Mouse (Mus musculus): Measurements from ENCODE around the gene Sept8.

Sept8 gene

DNA sequence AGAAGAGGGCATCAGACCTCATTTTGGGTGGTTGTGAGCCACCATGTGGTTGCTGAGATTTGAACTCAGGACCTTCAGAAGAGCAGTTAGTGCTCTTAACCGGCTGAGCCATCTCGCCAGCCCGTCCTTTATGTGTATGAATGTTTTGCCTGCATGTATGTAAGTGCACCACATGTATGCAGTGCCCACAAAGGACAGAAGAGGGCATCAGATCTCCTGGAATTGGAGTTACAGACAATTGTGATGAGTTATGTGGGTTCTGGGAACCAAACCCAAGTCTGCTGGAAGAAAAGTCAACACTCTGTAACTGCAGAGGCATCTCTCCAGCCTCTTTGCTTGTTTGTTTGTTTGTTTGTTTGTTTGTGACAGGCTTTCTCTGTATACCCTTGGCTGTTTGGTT lies 61.5 kb downstream of the Sept8 start:
- no peak for DNase-seq (ENCODE audit: low read depth, low spot score)

DNA sequence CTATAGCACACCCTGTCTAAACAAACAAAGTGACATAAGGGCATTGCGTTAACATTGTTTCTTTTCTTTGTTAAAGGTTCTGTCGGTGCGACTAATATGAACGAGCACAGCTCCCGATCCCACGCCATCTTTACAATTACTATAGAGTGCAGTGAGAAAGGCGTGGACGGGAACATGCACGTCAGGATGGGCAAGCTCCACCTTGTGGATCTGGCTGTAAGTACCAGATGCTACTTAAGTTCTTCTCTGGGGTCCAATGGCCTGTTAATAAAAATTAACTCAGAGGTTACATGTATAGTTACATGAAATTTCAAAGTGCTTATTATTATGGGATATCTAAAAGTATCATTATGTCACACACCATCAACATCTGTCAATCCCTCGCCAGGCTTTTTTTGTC lies 64.1 kb downstream of the Sept8 start:
- no peak for DNase-seq (ENCODE audit: low read depth, low spot score)

DNA sequence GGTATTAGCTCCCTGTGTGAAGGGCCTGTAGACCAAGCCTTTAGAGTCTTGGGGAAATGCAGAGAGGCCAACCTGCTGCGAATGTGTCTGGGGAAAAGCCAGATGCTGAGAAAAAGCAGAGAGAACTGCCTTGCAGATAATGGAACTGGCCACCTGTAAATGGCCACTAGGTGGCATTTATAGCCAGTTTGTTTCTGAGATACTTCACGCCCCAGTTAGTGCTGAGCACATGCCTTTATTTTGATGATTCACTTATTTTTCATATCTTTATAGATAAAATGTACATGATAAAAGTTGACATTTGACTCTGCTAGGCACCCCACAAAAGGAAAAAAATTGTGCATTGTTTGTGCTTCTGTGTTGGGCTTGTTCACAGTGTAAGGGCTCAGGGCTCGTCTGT lies 65.8 kb downstream of the Sept8 start:
- DNase-seq (ENCODE audit: low read depth, low spot score): peak; percentile 48

DNA sequence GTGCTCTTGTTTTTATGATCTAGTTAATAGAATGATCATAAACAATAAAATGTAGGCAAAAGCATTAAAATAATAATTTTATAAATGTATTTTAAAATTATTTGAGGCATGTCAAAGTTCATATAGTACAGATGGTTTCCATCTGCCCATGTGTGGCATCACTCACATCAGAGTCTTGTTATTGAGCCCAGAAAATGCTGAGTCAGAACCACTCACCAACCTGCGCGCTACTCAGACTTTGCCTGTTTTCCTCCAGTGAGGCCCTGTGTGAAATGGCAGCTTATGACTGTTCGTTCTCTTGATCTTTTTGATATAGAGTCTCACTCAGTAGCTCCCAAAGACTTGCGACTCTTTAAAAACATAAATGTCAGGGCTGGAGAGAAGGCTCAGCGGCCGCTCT lies 66.5 kb downstream of the Sept8 start:
- no peak for DNase-seq (ENCODE audit: low read depth, low spot score)

DNA sequence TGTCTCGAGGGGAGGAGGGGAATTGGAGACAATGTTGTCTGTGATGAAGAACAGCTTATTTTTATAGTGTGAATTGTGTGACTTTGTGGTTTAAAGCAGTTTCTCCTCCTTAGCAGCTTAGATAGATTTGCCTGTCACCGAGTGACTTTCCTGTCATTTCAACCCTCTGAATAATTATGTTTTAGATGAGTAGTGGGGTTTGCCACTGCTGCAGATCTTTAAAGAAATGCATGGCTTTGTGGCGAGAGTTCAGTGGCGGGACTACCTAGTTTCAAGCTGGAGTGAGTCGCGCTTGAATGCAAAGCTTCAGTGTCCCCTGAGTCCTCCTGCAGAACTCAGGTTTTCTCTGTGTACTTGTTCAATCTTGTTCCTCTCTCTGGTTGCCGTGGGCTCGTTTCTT lies 69.2 kb downstream of the Sept8 start:
- no peak for DNase-seq (ENCODE audit: low read depth, low spot score)

DNA sequence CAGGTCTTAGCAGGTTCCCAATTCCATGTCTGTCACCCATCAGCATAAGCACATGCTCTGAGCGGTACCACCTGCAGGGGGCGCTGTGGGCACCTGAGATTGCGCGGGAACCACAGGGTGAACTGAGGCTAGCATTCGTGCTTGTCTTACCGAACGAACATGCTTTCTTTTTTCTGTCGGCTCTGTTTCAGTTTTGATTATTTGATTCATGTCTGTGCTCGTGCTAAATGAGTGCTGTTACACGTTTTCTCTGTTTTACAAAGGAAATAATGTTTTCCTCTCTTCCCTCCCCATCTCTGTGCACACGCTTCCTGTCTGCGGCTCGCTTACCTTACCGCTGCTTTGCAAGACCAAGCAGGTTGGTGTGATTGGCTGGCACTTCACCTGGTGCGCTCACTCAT lies 71.3 kb downstream of the Sept8 start:
- peak; percentile 79 for DNase-seq (ENCODE audit: low read depth, low spot score)

DNA sequence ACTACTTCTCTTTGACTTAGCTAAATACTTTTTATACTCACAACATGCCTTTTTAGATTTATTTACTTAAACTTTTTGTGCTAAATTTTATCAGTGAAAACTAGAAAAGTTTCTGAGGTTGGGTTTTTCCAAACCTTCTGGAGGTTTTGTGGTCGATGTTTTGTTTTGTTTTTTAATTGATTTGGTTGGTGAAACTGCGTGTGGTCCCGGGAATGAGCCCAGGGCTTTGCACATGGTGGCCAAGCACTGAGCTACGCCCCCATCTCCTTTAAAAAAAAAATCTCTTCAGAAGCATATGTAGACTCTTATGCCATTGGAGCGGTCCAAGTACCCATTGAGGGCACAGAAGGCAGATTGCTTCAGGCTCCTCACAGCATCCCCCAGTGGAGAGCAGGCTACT lies 72.1 kb downstream of the Sept8 start:
- DNase-seq (ENCODE audit: low read depth, low spot score): peak; percentile 51
